Mouse (Mus musculus) layer of hippocampus, adult 2 months (tissue): Measurements from ENCODE around the gene Pgap2. TPM values are rescaled to one million over a fixed set of nuclear protein-coding genes. Genes with fewer than 3 reads are reported as not detected.

Experiments
- DNase-seq, 2 experiments: peaks; one replicate each; pipeline ENCODE4 v3.0.0; 2022; ENCODE audit warnings: low spot score in 2 of 2
- H3K27ac ChIP-seq: fragments of 200-600 bp; 2 replicates; pipeline ENCODE4 v1.8.1; 2022
- H3K4me3 ChIP-seq: fragments of 200-600 bp; 2 replicates; pipeline ENCODE4 v1.8.1; 2022; ENCODE audit warnings: mild to moderate bottlenecking
- CTCF ChIP-seq: fragments of 200-600 bp; conservative IDR thresholded peaks from 2 replicates; pipeline ENCODE4 v1.8.1; 2022; ENCODE audit warnings: antibody characterized with exemption, mild to moderate bottlenecking, moderate library complexity
- long read RNA-seq, 2 experiments: library from polyadenylated mRNA; stranded (forward); transcript quantifications; one replicate each; pipeline ENCODE4 v2.0.0; 2021; ENCODE audit warnings: borderline mapping rate in 2 of 2
- total RNA-seq, 2 experiments: library from RNA; stranded (reverse); gene quantifications; 2 replicates each; pipeline ENCODE4 v1.2.3; 2021

The Pgap2 gene
- total RNA-seq, result 10 to 100 TPM; 24.3 to 30.6 TPM
- long read RNA-seq, experiment 1, partial matches to known transcripts, result 2 of 12 reads
- long read RNA-seq, experiment 1, other reads (novel, unspliced or antisense), result 7 of 12 reads
- long read RNA-seq, experiment 2, partial matches to known transcripts, result 1 of 12 reads
- long read RNA-seq, experiment 2, other reads (novel, unspliced or antisense), result 5 of 12 reads

DNA sequence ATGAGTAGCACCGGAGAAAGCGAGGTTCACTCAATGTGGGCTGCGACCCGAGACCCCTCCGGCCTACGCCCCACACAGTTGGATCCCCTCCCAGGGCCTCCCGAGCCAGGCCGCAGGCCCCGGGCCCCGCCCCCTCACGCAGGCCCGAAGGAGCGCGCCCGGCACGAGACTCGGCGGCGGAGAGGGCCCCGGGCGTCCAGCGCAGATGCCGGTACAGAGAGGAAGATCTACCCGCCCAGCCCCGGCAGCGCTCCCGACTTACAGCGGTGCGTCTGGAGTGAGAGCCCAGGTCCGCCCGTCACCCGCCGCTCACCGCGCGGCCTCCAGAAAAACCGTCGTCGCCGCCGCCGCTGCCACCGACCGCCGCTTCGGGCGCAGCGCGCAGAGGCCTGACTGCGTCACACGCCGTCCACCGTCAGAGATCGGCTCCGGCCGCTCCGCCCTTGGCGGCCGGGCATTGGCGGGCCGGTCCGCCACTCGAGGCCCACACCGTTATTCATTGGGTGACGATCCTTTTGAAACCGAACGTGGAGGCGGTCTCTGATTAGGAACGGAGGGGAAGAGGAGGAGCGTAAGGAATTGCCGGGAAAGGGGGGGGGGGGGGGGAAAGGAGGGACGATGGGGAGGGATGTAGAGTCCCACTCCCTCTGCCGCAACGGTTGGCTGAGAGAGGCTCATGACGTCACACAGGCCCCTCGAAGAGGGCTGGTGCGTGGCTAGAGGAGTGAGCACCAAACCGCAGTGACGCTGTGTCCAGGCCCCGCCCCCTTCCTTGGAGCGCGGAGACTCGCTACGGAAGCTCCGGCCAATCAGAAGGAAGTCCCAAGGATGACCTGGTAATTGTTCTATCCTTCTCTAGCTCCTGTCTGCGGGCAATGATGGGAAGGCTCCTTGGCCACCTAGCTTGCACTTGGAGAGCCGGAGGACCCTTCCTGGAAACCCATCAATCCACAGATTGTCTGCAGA is at the start of gene Pgap2, which contains the start of gene Nup98:
Gene Pgap2, plus strand, starts transcription at position 453 of the 966 bp plus-strand sequence.
Gene Nup98, minus strand, starts transcription at position 421 of the 966 bp plus-strand sequence.
- Histone ChIP-seq H3K27ac (peak within 1 kb of the TSS; percentile 98), H3K4me3 (peak within 1 kb of the TSS; percentile 87)
- TF ChIP-seq CTCF, result peak; percentile 57
- DNase-seq, result peak; percentile 99 to 100

DNA sequence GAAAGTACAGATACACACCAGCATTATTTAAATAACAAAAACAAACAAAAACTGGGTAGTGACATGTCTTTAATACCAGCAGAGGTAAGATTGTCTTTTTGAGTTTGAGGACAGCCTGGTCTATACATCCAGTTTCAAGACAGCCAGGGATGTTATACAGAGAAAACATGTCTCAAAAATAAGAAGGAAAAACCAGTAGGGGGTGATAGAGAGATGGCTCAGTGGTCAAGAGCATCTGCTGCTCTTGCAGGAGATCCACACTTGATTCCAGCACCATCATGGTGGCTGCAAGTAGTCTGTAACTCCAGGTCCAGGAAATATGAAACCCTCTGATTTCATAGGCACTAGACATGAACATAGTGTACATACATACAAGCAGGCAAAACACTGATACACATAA is 39.7 kb upstream of the Pgap2 start:
- no peak for DNase-seq
- H3K27ac ChIP-seq, result no peak overlapping the region
- H3K4me3 ChIP-seq, result no peak overlapping the region
- TF ChIP-seq CTCF, result peak; percentile 62

DNA sequence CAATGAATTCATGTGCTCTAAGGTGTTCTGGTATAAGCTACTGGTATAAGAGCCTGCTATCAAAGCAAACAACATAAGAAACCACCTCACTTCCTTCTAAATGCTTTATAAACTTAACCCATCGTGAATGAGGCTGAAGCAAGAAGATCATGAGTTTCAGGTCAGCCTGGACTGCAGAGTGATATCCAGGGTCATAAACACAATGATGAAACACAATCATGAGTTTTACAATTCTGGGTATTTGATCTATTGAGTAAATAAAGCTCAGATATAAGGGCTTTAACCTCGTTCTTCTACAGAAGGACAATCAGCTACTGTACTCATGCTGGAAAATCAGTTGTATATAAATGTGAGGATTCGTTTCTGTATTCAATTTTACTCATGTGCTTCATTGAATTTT is 26.2 kb upstream of the Pgap2 start:
- no peak for DNase-seq
- Histone ChIP-seq H3K27ac (no peak overlapping the region), H3K4me3 (no peak overlapping the region)
- TF ChIP-seq CTCF, result no peak

DNA sequence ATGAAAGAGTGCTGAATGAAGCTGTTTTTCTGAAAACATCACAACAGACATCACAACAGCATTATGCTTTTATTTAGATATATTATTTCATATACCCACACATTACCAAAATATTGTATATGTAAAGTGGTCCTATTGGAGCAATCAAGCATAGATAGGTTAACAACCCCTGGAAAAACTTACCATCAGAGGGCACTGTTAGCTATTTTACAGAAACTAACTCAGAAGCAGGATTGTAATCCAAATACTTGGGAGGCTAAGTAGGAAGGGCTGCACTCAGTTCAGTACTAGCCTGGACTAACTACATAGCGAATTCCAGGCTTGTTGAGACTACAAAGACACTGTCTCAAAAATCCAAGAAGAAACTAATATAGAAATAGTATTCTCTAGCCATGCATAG is 17.7 kb upstream of the Pgap2 start:
- H3K27ac ChIP-seq, result no peak overlapping the region
- H3K4me3 ChIP-seq, result no peak overlapping the region
- peak; percentile 68 for TF ChIP-seq CTCF
- no peak for DNase-seq

DNA sequence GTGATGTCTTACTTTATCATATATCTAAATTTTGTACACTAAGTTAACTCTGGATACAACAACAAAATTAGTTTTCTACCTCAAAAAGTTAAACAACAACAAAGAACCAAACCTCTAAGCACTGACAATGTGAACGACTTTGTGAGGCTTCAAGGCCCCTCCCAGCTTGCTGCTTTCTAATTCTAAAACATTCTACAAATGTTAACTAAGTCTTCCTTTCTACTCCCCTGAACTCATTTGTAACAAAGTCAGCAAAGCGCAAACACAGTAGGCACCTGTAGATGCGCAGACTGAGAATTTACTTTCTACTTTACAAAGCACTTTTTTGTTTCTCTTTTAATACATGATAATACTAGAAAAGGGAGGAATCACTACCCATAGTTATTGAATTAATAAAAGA is 9.4 kb upstream of the Pgap2 start:
- no peak for TF ChIP-seq CTCF
- H3K27ac ChIP-seq, result no peak overlapping the region
- DNase-seq, result no peak
- H3K4me3 ChIP-seq, result no peak overlapping the region

DNA sequence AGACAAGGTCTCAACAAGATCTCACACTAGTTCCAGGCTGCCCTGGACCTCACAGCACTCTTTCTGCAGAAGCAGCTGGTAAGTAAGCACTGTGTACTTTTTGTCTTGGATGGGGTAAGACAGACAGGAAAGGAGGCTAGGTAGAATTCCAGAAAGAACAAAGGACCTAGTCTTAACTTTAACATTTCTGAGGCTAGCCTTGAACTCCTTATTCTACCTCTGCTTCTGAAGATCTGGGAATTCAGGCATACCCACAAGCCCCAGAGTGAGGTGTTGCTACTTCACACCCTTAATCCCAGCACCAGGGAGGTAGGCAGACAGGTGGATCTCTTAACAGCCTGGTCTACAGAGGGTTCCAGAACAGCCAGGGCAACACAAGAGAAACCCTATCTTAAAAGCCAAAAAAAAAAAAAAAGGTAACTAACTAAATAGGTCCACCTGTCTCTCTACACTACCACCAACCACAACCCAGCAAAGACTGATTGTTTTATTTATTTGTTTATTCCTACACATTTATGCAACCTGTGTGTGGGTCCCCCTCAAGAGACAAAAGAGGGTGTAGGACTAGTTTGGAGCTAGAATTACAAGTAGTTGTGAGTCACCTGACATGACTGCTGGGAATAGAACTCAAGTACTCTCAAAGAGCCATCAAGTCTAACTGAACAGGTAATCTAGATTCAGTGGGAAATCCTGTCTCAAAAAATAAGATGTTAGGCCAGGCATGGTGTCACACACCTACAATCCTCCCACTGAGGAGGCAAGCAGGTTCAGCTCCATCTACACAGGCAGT is 8.8 kb upstream of the Pgap2 start:
- TF ChIP-seq CTCF, result no peak
- Histone ChIP-seq H3K4me3 (no peak overlapping the region), H3K27ac (no peak overlapping the region)
- DNase-seq, result no peak

DNA sequence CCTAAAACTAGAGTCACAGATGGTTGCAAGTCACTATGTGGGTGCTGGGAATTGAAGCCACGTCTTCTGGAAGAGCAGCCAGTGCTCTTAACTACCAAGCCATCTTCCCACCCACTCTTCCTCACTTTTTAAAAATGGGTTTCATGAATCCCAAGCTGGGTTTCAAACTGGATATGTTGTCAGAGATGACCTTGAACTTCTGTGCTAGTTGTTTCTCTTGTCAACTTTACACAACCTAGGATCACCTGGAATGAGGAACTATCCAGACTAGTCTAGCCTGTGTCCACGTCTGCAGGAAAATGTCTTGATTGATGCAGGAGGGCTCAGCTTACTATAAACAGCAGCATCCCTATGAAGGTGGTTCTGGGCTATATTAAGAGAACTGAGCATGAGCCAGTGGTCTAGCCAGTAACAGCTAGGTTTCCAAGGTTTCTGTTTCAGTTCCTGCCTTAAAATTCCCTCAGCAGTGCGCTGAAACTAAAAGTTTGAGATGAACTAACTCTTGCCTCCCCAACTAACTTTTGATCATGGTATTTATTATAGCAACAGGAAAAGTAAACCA is 5.6 kb upstream of the Pgap2 start:
- DNase-seq, result no peak
- no peak overlapping the region for H3K27ac ChIP-seq
- TF ChIP-seq CTCF, result no peak

DNA sequence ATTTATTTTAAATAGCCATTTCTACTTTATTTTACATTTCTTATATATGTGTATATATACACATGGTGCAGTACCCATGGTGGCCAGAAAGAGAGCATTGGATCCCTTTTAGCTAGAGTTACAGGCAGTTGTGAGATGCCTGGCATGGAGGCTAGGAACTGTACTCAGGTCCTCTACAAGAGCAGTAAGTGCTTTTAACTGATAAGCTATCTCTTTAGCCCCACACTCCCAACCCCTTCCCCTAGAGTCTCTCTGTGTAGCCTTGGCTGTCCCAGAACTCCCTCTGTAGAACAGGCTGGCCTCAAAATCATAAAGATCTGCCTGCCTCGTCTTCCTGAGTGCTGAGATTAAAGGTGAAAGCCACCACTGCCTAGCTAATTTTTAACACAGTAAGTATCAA is 4.4 kb upstream of the Pgap2 start:
- no peak for DNase-seq
- Histone ChIP-seq H3K4me3 (no peak overlapping the region), H3K27ac (no peak overlapping the region)
- TF ChIP-seq CTCF, result peak; percentile 58

More for the DNA sequence above, 5.6 kb upstream of the Pgap2 start:
- H3K4me3 ChIP-seq, result no peak overlapping the region

DNA sequence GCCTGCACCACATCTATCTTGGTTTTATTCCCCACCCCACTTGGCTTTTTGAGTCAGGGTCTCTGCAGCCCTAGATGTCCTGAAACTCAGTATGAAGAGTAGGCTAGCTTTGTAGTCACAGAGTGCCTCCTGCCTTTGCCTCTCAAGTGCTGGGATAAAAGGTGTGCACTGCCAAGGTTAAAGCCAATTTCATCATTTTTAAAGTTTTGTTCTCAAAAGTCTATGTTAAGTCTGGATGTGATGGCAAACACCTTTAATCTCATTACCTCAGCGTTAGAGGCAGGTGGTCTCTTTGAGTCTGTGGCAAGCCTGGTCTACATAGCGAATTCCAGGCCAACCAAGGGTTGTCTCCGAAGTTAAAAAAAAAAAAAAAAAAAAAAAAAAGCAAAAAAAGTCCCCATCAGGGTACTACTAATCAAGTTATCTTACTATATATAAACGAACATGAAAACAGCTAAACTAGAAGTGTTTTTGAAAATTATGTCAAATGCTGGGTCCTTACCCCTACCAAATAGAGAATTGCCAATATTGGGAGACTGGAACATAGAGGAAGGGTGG is 1.1 kb upstream of the Pgap2 start:
- peak overlapping the region; percentile 87 for H3K4me3 ChIP-seq
- TF ChIP-seq CTCF, result no peak
- no peak for DNase-seq
- peak overlapping the region; percentile 98 for H3K27ac ChIP-seq

DNA sequence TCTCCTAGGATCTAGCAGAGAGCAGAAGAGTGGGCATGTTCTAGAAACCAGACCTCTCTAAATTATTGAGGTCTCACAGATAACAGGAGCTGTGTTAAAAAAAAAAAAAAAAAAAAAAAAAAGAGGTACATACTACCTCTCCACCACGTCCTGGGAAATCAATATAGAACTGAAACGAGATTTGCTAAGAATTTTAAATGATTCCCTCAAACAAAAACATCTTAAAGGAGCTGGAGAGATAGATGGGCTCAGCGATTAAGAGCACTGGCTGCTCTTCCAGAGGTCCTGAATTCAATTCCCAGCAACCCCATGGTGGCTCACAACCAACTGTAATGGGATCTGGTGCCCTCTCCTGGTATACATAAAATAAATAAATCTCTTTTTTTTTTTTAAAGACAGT is 1.1 kb downstream of the Pgap2 start:
- peak; percentile 60 for TF ChIP-seq CTCF
- no peak for DNase-seq
- peak overlapping the region; percentile 70 for H3K4me3 ChIP-seq
- H3K27ac ChIP-seq, result peak overlapping the region; percentile 92

DNA sequence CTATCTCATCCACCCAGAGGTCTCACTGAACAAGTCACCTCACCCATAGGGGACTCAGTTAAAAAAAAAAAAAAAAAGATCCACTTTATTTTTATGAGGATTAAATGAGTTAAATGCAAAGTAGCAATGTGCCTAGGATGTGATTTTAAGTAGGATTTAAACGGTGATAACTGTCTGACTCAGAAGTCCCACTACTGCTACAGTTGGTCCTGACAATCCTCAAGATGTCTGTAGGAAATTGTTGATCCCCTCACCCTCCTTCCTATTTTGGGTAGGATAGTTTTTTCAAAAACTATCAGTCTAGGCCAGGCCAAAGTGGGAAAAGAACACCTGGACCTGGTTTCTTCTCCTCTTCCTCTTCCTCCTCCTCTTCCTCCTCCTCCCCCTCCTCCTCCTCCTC is 11.9 kb downstream of the Pgap2 start:
- no peak for TF ChIP-seq CTCF
- Histone ChIP-seq H3K4me3 (no peak overlapping the region), H3K27ac (peak overlapping the region; percentile 63)
- DNase-seq, result no peak

DNA sequence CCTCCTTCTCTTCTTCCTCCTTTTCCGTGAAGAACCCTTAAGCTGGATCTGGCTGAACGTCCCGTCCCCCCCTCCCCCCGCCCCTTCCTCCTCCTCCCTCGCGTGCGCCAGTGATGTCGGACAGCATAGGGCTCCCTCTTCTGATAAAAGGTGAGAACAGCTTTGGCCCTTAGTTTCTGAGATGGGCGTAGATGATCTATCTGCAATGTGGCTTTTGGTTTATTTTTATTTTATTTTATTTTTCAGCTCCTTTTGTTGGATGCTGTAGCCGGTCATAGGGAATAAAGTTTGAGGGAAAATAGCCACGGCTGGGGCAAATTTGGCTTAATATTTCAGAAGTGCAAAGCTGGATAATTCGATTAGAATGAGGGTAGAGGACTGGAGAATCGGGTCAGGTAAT is 12.3 kb downstream of the Pgap2 start:
- Histone ChIP-seq H3K27ac (peak overlapping the region; percentile 89), H3K4me3 (peak overlapping the region; percentile 68)
- TF ChIP-seq CTCF, result peak; percentile 66
- DNase-seq, result peak; percentile 38 to 44
